Mouse (Mus musculus) embryonic fibroblast, embryonic 13.5 days (primary cell): Measurements from ENCODE around the gene Uchl5. TPM values are rescaled to one million over a fixed set of nuclear protein-coding genes. Genes with fewer than 3 reads are reported as not detected.

Source experiments
- H3K27ac ChIP-seq: 2 replicates; pipeline ENCODE4 v1.5.1; 2012; ENCODE audit warnings: low read length, control low read depth, inconsistent platforms; ENCODE audit not compliant: insufficient read depth
- H3K4me1 ChIP-seq: 2 replicates; pipeline ENCODE4 v1.6.1; 2011; ENCODE audit warnings: low read length; ENCODE audit not compliant: control insufficient read depth, insufficient read depth
- H3K4me3 ChIP-seq: 2 replicates; pipeline ENCODE4 v1.5.1; 2011; ENCODE audit warnings: mild to moderate bottlenecking, control low read depth, low read length; ENCODE audit not compliant: insufficient read depth
- CTCF ChIP-seq: IDR thresholded peaks from 2 replicates; pipeline ENCODE4 v1.5.1; 2011; ENCODE audit warnings: mild to moderate bottlenecking, control low read depth, low read length, moderate library complexity, borderline replicate concordance; ENCODE audit not compliant: insufficient read depth
- POLR2A ChIP-seq: IDR thresholded peaks from 2 replicates; pipeline ENCODE4 v1.6.1; 2011; ENCODE audit warnings: low read depth, mild to moderate bottlenecking, control low read depth, low read length, moderate library complexity
- polyA plus RNA-seq: library from polyadenylated mRNA; stranded (reverse); fragments of >200 nt; gene quantifications from 2 replicates; pipeline ENCODE4 v1.2.4, GENCODE M21; 2011; ENCODE audit warnings: low read depth; ENCODE audit not compliant: missing spikeins, insufficient read length

Gene Uchl5
- 39.4 and 43.1 TPM in 2 replicates for polyA plus RNA-seq

- peaks cover 3% of the 10 kb centered on the region; the same call in 1 of the 2 replicates for H3K4me1 ChIP-seq
- H3K27ac ChIP-seq: no peak within 1 kb of the TSS
- TF ChIP-seq CTCF: peak; percentile 77
- peak; percentile 78 for TF ChIP-seq POLR2A
- peak within 1 kb of the TSS; percentile 83 for H3K4me3 ChIP-seq
These were observed at the start of gene Uchl5, which contains the start of gene Trove2 for GRCm38 (mm10) chr1:143776446-143777411. TSS of gene Uchl5 (plus strand) at chr1:143777272. TSS of gene Trove2 (minus strand) at chr1:143777068.

GRCm38 (mm10) chr1:143727701-143728445 lies 49.2 kb upstream of the Uchl5 start:
- no peaks in the 10 kb centered on the region for H3K4me1 ChIP-seq
- TF ChIP-seq POLR2A (no peak), CTCF (no peak)
- no peak overlapping the region for H3K4me3 ChIP-seq
- H3K27ac ChIP-seq: no peak overlapping the region

GRCm38 (mm10) chr1:143730899-143731298 lies 46.2 kb upstream of the Uchl5 start:
- no peak overlapping the region for H3K27ac ChIP-seq
- H3K4me3 ChIP-seq: no peak overlapping the region
- TF ChIP-seq CTCF: 0 out of 2 replicates have a peak, but pooled peaks have one; percentile 2
- no peak for TF ChIP-seq POLR2A
- no peaks in the 10 kb centered on the region for H3K4me1 ChIP-seq

GRCm38 (mm10) chr1:143731691-143732090 lies 45.4 kb upstream of the Uchl5 start:
- no peak overlapping the region for H3K4me3 ChIP-seq
- H3K4me1 ChIP-seq: no peaks in the 10 kb centered on the region
- TF ChIP-seq CTCF: no peak
- no peak for TF ChIP-seq POLR2A
- H3K27ac ChIP-seq: no peak overlapping the region

GRCm38 (mm10) chr1:143733914-143734410 lies 43.1 kb upstream of the Uchl5 start:
- TF ChIP-seq CTCF (no peak), POLR2A (no peak)
- no peak overlapping the region for H3K27ac ChIP-seq

GRCm38 (mm10) chr1:143738811-143739210 lies 38.3 kb upstream of the Uchl5 start:
- TF ChIP-seq CTCF (no peak), POLR2A (no peak)
- Histone ChIP-seq H3K27ac (no peak overlapping the region), H3K4me1 (no peaks in the 10 kb centered on the region), H3K4me3 (peak overlapping the region; percentile 89)

More at GRCm38 (mm10) chr1:143733914-143734410, 43.1 kb upstream of the Uchl5 start:
- Histone ChIP-seq H3K4me1 (no peaks in the 10 kb centered on the region), H3K4me3 (no peak overlapping the region)

- H3K4me1 ChIP-seq: no peaks in the 10 kb centered on the region
- TF ChIP-seq CTCF: no peak
- peak; percentile 46 for TF ChIP-seq POLR2A
- H3K27ac ChIP-seq: peak overlapping the region; percentile 37; the same call in 1 of the 2 replicates
- H3K4me3 ChIP-seq: peak overlapping the region; percentile 89
These were observed 37.4 kb upstream of the Uchl5 start for GRCm38 (mm10) chr1:143739361-143740350.

GRCm38 (mm10) chr1:143740581-143740980 lies 36.5 kb upstream of the Uchl5 start:
- TF ChIP-seq POLR2A: no peak
- no peak for TF ChIP-seq CTCF
- no peak overlapping the region for H3K4me3 ChIP-seq
- no peak overlapping the region for H3K27ac ChIP-seq
- H3K4me1 ChIP-seq: no peaks in the 10 kb centered on the region

- H3K4me1 ChIP-seq: no peaks in the 10 kb centered on the region
- H3K27ac ChIP-seq: no peak overlapping the region
- H3K4me3 ChIP-seq: no peak overlapping the region
- TF ChIP-seq POLR2A (no peak), CTCF (no peak)
These were observed 35.7 kb upstream of the Uchl5 start for GRCm38 (mm10) chr1:143741331-143741730.
